Mouse (Mus musculus): Measurements from ENCODE around the gene Mrc1.
"Not testable (repeated sequence)": the region's sequence is repeated elsewhere in the genome, so short reads cannot be mapped to it uniquely, and the experiment has no call there.

Gene Mrc1

GRCm38 (mm10) chr2:14229149-14229548, at the start of gene Mrc1:
Gene Mrc1 (plus strand): TSS chr2:14229392.
- no peak for DNase-seq (ENCODE audit: low spot score in 2 of 2)

- no peak for DNase-seq (ENCODE audit: low spot score in 2 of 2)
These were observed 44.8 kb upstream of the Mrc1 start for GRCm38 (mm10) chr2:14184375-14184774.

DNA sequence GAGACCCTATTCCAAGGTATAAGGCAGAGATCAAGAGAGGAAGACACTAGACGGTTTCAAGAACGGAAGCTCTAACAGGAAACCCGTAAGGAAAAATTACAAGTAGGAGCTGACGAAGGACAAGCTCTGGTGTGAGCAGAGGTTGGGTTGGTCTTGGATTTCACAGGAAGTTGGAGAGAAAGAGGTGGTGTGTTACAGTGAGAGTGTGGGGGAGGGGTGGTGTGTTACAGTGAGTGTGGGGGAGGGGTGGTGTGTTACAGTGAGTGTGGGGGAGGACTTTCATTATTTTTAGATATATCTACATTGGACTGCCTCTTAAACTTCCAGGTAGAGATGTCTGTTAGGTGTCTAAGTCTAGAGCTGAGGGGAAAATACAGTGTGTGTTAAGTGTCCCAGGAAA, 38.5 kb upstream of the Mrc1 start:
- no peak for DNase-seq (ENCODE audit: low spot score in 2 of 2)

GRCm38 (mm10) chr2:14191601-14192000, 37.6 kb upstream of the Mrc1 start:
- no peak for DNase-seq (ENCODE audit: low spot score in 2 of 2)

GRCm38 (mm10) chr2:14192046-14192445, 37.1 kb upstream of the Mrc1 start:
- DNase-seq (ENCODE audit: low spot score in 2 of 2): no peak

DNA sequence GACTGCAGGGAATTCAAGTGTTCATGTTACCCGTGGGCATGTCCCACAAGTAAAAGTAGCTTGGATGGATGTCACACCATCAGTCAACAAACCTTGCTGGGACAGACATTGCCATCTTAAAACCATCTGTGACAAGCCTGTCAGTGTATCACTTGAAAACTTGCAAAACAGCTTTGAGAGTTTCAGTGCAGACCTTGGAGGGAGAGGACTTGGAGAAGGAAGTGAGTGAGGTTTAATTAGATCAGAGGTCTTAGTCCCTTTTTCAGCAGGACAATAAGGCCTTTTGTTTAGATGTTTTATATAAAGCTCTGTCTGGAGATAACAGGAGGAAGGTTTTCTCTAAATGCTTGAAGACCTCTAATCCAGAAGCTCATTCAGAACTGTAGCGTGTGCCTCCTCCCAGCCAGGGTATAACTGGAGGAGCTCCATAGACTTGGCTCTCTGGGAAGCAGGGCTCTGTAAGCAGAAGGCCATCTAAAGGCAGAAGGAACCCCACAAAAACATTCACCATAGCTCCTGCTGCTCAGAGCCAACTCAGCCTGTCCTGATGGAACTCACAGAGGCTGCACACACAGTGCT, 30.8 kb upstream of the Mrc1 start:
- not testable (repeated sequence) for DNase-seq (ENCODE audit: low spot score in 2 of 2)

DNA sequence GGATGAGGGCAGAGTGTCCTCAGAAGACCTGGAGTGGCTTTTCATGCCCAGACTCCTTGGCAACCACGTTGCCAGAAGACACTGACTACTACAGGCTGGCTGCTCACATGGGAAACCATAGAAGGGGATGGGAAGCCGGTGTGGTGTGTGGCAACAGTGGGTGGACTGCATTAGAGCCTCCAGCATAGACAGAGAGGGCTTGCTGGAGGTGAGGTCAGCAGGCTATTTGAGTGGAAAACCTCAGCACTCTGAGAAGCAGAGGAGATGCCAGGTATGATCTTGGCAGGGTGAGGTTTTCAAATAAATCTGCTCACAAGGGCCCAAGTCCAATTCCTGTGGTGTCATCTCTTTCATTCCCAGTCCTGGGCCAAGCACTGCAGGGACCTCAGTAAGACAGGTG, 29.6 kb upstream of the Mrc1 start:
- no peak for DNase-seq (ENCODE audit: low spot score in 2 of 2)

GRCm38 (mm10) chr2:14200879-14201445, 28.2 kb upstream of the Mrc1 start:
- DNase-seq (ENCODE audit: low spot score in 2 of 2): not testable (repeated sequence)

DNA sequence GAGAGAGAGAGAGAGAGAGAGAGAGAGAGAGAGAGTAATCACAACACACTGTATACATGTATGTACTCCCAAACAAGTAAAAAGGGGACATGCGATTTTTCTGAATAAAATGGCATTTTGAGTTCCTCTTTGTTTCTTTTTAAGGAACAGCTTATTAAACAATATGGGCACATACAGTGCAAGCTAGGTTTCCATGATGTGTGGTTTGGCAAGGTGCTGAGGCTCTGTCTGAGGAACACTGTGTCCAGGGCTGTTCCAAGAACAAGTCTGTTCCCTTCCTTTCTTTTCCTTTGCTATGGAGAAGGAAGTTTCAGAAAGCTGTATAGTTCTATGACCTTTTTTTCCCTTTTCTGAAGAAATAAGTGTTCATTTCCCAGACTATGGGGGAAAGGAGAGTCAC, 24.9 kb upstream of the Mrc1 start:
- DNase-seq (ENCODE audit: low spot score in 2 of 2): no peak

DNA sequence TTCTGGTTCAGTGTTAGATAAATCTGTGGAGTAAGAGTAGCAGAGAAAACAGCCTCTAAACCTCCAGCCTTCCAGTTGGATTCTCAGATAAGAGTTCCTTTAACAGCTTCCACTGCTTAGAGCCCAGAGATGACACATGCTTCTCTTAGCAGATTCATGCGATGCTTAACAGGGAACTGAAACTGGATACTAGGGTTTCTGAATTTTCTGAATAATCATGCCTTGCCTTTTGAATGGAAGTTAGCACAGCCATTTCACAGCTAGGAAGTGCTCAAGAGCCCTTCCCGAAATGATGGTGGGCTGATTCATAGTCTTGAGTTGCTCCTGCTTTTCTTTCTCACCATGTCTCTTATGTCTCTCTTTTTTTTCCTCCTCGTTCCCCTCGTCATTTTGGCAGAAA, 22.4 kb upstream of the Mrc1 start:
- no peak for DNase-seq (ENCODE audit: low spot score in 2 of 2)

DNA sequence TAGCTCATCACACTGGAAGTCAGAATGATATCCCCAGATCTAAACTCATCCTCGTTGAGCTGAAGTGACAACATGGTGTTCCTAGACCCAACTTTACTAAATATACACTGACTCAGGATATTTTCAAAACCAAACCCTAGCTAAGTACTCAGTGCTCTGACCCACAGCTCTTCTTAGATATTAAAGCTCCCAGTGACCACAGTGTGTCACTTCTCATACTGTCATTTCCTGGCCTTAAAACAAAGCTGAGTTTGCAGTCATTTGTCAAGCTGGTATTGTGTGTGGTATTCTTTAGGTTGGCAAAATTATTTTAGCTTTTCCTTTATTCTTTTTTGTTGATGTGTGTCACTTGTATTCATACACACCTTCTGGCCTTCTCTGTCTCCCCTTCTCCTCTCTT, 18.5 kb upstream of the Mrc1 start:
- DNase-seq (ENCODE audit: low spot score in 2 of 2): no peak

- no peak for DNase-seq (ENCODE audit: low spot score in 2 of 2)
These were observed 17.6 kb upstream of the Mrc1 start for GRCm38 (mm10) chr2:14211606-14212005.

DNA sequence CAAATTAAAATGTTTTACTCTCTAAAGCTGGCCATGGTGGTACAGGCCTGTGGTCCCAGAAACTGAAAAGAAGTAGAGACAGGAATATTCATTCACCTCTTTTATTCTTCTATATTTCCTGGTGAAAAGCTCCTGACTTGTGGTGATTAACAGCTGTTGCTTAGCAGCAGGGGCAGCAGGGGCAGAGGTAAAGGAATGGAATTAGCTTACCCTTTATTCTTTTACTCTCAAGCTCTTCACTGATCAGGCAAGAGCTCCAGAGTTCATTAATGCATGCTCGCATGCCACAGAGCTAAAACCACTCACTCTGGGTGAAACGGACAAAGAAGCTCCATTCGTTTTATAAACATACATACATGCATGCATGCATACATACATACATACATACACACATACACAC, 14.4 kb upstream of the Mrc1 start:
- no peak for DNase-seq (ENCODE audit: low spot score in 2 of 2)

- no peak for DNase-seq (ENCODE audit: low spot score in 2 of 2)
These were observed 12.5 kb upstream of the Mrc1 start for GRCm38 (mm10) chr2:14216653-14217052.

DNA sequence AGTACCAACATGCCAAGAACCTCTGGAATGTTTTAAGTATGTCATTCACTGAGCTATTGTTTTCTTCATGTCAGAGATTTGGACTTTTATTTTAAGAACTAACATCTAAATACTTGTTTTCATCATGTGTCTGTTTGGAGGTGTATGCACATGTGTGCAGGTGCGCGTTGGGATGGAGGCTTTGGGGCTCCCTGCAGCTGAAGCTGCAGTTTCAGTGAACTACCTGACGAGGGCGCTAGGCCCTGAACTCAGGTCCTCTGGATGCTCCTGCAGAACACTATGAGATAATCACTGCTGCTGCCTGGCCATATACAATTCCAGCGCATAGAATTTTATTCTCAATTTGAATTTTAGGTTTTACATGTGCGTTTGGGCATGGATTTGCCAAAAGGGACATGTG, 11.1 kb upstream of the Mrc1 start:
- no peak for DNase-seq (ENCODE audit: low spot score in 2 of 2)

DNA sequence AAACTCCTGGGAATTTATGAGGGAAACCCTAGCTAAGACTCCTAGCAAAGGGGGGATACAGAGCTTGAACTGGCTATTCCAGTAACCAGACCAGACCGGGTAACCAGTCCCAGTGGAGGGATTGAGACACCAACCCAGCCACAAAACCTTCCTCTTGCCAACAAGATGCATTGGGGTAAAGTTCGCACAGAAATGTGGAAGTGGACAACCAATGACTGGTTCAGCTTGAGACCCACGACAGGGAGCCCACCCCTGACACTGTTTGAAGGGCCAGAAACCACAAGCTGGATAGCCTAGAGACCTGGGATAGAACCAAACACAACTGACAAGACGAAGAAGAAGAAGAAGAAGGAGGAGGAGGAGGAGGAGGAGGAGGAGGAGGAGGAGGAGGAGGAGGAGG, 4.8 kb upstream of the Mrc1 start:
- DNase-seq (ENCODE audit: low spot score in 2 of 2): no peak

DNA sequence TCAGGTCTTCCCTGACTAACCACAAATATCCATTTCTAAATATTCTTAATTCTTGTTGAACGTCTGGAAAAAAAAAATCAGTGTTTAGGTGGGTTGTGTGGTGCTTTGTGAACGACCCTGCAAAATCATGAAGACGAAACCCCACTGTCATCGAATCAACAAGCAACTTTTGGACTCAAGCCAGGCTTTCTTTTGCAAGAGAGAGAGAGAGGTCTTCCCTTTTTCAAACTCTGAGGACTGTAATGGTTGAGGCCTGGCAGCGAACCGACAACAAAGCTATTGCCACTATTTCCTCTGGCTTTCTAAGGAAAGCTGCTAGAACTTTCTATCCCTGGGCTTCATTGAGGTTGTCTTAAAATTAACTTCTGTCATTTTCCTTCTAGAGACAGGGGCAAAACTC, 697 bp upstream of the Mrc1 start:
- no peak for DNase-seq (ENCODE audit: low spot score in 2 of 2)

DNA sequence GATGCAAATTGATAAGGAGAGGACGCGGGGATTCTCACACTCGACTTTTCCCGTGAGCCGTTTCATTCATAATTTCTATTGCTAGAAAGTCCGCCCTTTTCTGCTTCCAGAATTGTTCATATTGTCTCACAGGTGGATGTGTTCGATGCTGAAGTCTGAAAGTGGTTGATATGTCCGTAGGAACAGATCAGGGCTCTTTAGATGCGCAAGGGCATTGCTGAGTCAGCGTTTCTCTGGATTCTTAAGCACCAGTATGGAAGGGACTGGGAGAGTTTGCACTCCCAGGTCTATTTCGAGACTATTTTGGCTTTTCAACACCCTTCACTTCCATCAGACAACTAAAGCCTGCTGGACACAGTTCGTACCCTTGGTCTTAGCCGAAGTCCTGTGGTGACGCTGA, 787 bp downstream of the Mrc1 start:
- no peak for DNase-seq (ENCODE audit: low spot score in 2 of 2)

DNA sequence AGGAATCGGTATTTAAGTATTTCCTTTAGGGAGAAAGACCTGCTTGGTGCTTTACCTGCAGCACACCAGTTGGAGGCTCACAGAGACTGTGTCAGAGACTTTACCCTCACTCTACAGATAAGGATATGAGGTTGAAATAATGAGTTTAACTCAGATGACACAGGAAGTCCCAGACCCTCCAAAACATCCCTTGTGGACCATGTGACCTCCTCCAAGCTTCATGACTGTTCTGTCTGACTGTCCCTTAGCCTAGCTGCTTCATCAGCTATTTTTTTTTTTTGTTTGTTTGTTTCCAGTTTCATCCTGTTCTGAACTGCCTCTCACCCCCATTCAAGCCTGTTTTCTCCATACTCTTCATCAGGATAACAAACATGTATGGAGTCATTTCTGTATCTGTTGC, 3.7 kb downstream of the Mrc1 start:
- DNase-seq (ENCODE audit: low spot score in 2 of 2): no peak

DNA sequence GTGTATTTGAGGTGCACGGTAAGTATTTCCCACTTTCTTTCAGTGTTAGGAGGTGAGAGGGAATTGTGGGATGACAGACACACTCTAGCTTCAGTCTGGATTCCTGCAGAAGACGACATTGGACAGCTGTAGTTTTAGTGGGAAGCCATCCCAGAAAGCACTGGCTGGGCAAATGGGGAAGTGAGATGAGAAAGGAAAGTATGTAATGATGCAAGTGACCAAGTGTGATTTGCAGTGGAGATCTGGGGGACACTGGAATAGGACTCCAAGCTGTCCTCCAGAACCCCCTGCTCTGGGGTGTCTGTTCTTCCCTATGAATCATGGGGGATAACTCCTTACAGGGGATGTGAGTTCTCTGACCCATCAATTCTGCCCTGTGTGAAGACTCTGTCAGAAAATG, 4.8 kb downstream of the Mrc1 start:
- no peak for DNase-seq (ENCODE audit: low spot score in 2 of 2)

DNA sequence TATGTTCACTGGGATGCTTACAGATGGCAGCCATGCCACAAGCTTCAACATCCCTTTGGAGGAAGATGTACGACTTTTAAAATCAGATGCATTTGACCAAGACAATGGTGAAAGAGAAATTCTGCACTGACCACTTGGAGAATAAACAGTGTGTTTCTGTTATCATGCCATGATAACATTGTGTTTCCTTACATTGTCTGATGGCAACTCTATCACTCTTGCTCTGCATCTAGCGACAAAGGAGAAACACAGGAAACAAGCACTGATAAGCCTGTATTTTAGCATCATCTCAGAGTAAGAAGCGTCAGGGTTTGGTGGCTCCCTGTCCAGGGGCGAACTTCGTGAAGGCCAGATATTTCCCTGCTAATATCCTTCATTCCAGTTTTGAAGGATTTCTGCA, 6.1 kb downstream of the Mrc1 start:
- no peak for DNase-seq (ENCODE audit: low spot score in 2 of 2)

- no peak for DNase-seq (ENCODE audit: low spot score in 2 of 2)
These were observed 7.7 kb downstream of the Mrc1 start for GRCm38 (mm10) chr2:14236920-14237319.

- DNase-seq (ENCODE audit: low spot score in 2 of 2): no peak
These were observed 8.5 kb downstream of the Mrc1 start for GRCm38 (mm10) chr2:14237723-14238122.

- no peak for DNase-seq (ENCODE audit: low spot score in 2 of 2)
These were observed 10.0 kb downstream of the Mrc1 start for GRCm38 (mm10) chr2:14239151-14239550.
